Mouse (Mus musculus) liver, embryonic 15.5 days (tissue): ENCODE results near the gene Bysl. TPM values are rescaled to one million over a fixed set of nuclear protein-coding genes. Genes with fewer than 3 reads are reported as not detected.
A peak's percentile ranks its signal among the peaks of the same experiment; 100 is the strongest.
"Not testable (repeated sequence)": the region's sequence is repeated elsewhere in the genome, so short reads cannot be mapped to it uniquely, and the experiment has no call there.

Source experiments
- ATAC-seq: fragments of 200-750 bp; cut with Nextera tagmentation; 2 replicates; pipeline ENCODE4 v1.8.0; 2017; ENCODE audit warnings: moderate number of reproducible peaks, mild to moderate bottlenecking, moderate library complexity; ENCODE audit not compliant: insufficient read depth
- H3K27ac ChIP-seq: fragments of 300-500 bp; sonication (generic); replicated peaks from 2 replicates; pipeline ENCODE4 v1.5.1; 2015; ENCODE audit warnings: mild to moderate bottlenecking, inconsistent platforms
- H3K27me3 ChIP-seq: fragments of 300-500 bp; sonication (generic); 2 replicates; pipeline ENCODE4 v1.6.1; 2015; ENCODE audit warnings: mild to moderate bottlenecking, inconsistent platforms
- H3K36me3 ChIP-seq: fragments of 300-500 bp; sonication (generic); replicated peaks from 2 replicates; pipeline ENCODE4 v1.6.1; 2015; ENCODE audit warnings: moderate library complexity, mild to moderate bottlenecking, inconsistent platforms
- H3K4me1 ChIP-seq: fragments of 300-500 bp; sonication (generic); replicated peaks from 2 replicates; pipeline ENCODE4 v1.6.1; 2015; ENCODE audit warnings: inconsistent platforms
- H3K4me2 ChIP-seq: fragments of 300-500 bp; sonication (generic); 2 replicates; pipeline ENCODE4 v1.6.1; 2015; ENCODE audit warnings: moderate library complexity, mild to moderate bottlenecking, inconsistent platforms
- H3K4me3 ChIP-seq: fragments of 300-500 bp; sonication (generic); replicated peaks from 2 replicates; pipeline ENCODE4 v1.5.1; 2015; ENCODE audit warnings: mild to moderate bottlenecking, inconsistent platforms
- H3K9ac ChIP-seq: fragments of 300-500 bp; sonication (generic); 2 replicates; pipeline ENCODE4 v1.6.1; 2015; ENCODE audit warnings: moderate library complexity, mild to moderate bottlenecking, inconsistent platforms
- H3K9me3 ChIP-seq: fragments of 300-500 bp; sonication (generic); replicated peaks from 2 replicates; pipeline ENCODE4 v1.6.1; 2016; ENCODE audit warnings: inconsistent platforms
- WGBS: fragments of 180-500 bp; shearing (Covaris S2); methylation state at CpG from one replicate; pipeline ENCODE4 v1.1.7; 2015; ENCODE audit warnings: mixed read lengths; ENCODE audit not compliant: insufficient replicate concordance; 5-methylcytosine and 5-hydroxymethylcytosine counted together
- polyA plus RNA-seq: library from polyadenylated mRNA; unstranded; fragments of >200 nt; fragmentation: Nextera tagmentation; extraction: Ambion mirVana; gene quantifications from 2 replicates; pipeline ENCODE4 v1.2.1, GENCODE M21; 2015

The Bysl gene
- 16.5 and 18.0 TPM in 2 replicates for polyA plus RNA-seq

DNA sequence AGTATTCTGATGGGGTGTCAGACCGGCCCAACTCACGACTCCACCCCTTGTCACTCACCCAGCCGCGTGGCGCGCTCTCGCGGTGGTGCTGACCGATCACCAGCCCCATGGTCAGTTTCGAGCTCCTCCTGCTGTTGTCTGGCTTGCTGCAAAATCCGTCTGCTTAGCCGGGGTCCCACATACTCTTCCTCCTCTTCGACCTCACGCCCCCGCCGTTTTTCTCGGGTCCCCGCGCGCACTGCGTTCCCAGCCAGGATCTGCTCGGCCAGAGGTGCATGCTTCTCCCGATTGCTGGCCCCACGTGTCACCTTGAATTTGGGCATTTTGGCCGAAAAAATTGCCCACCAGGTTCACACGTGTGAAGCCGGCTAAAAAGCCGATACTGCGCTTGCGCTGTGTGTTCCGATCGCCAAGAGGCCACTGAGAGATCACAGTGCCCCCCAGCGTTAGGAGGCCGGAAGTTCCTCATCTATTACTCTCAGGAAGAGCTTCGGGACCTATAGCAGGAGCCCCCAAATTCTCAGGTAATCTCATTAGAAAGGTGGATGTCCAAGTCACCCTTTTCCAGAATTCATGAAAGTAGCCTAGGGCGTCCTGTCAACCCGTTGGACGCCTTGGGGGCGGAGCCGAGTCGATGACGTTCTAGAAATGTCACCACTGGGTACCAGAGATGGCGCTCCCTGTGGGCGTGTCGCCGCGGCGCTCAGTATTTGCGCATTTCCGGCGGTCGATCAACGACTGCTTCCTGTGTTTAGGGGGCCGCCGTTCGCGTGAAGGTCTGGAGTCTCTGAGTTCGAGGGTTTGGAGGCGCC, at the start of gene Bysl, which contains the start of the genes Med20 and Gm20517:
TSS of gene Bysl (minus strand) at position 644 of the 812 bp plus-strand sequence.
TSS of gene Med20 (plus strand) at position 734 of the 812 bp plus-strand sequence.
TSS of gene Gm20517 (plus strand) at position 741 of the 812 bp plus-strand sequence.
- H3K9ac ChIP-seq = peak within 1 kb of the TSS; percentile 78
- H3K4me3 ChIP-seq = peak within 1 kb of the TSS; percentile 92
- peak within 1 kb of the TSS; percentile 90 for H3K4me2 ChIP-seq
- ATAC-seq = peak; percentile 89
- WGBS = under 1% methylated on average over 59 of the region's 59 CpGs
- H3K4me1 ChIP-seq = peaks cover 76% of the 10 kb centered on the region
- no peaks in the 10 kb centered on the region for H3K27me3 ChIP-seq
- peaks cover 61% of the 10 kb centered on the region for H3K36me3 ChIP-seq
- H3K27ac ChIP-seq = peak within 1 kb of the TSS; percentile 90
- no peaks in the 10 kb centered on the region for H3K9me3 ChIP-seq

GRCm38 (mm10) chr17:47658741-47659243, 47.5 kb upstream of the Bysl start:
- WGBS = 39% methylated on average over 3 of the region's 3 CpGs
- Histone ChIP-seq H3K4me1 (peaks cover 6% of the 10 kb centered on the region; the same call in 1 of the 2 replicates), H3K27me3 (no peaks in the 10 kb centered on the region), H3K9ac (no peak overlapping the region), H3K36me3 (peaks cover 8% of the 10 kb centered on the region; the same call in 1 of the 2 replicates), H3K4me2 (no peak overlapping the region), H3K27ac (0 out of 2 replicates have a peak overlapping the region, but pooled peaks have one; percentile 7), H3K4me3 (no peak overlapping the region), H3K9me3 (no peaks in the 10 kb centered on the region)
- no peak for ATAC-seq

- Histone ChIP-seq H3K27ac (no peak overlapping the region), H3K9me3 (no peaks in the 10 kb centered on the region), H3K4me2 (no peak overlapping the region), H3K36me3 (peaks cover 16% of the 10 kb centered on the region; the same call in 1 of the 2 replicates), H3K4me3 (no peak overlapping the region), H3K27me3 (no peaks in the 10 kb centered on the region), H3K4me1 (peaks cover 6% of the 10 kb centered on the region; the same call in 1 of the 2 replicates), H3K9ac (no peak overlapping the region)
- WGBS = 80% methylated on average over 4 of the region's 4 CpGs
- ATAC-seq = no peak
These were observed 46.6 kb upstream of the Bysl start for GRCm38 (mm10) chr17:47657901-47658300.

- WGBS = 77% methylated on average over 5 of the region's 5 CpGs
- Histone ChIP-seq H3K4me2 (no peak overlapping the region), H3K36me3 (peaks cover 24% of the 10 kb centered on the region; the same call in 1 of the 2 replicates), H3K9me3 (no peaks in the 10 kb centered on the region), H3K27me3 (no peaks in the 10 kb centered on the region), H3K9ac (no peak overlapping the region), H3K4me3 (no peak overlapping the region), H3K27ac (no peak overlapping the region), H3K4me1 (peaks cover 6% of the 10 kb centered on the region; the same call in 1 of the 2 replicates)
- no peak for ATAC-seq
These were observed 44.4 kb upstream of the Bysl start for GRCm38 (mm10) chr17:47655697-47656096.

DNA sequence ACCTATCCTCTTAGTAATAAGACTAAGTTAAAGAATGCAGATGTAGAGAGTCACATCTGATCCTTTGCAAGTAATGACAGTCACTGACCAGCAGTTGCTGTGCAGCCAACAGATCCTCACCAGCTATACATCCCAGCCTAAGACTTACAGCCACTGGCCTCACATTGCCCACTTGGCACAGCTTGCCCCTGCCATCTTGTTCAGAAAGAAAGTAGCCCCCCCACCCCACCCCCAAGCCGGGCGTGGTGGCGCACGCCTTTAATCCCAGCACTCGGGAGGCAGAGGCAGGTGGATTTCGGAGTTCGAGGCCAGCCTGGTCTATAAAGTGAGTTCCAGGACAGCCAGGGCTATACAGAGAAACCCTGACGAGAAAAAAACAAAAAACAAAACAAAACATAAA, 43.1 kb upstream of the Bysl start:
- not testable (repeated sequence) for ATAC-seq, H3K9ac ChIP-seq, H3K27me3 ChIP-seq, H3K27ac ChIP-seq, H3K4me2 ChIP-seq, H3K4me1 ChIP-seq, H3K9me3 ChIP-seq, H3K4me3 ChIP-seq
- peaks cover 35% of the 10 kb centered on the region for H3K36me3 ChIP-seq
- WGBS = 81% methylated on average over 8 of the region's 8 CpGs

- 0 out of 2 replicates have a peak, but pooled peaks cover 4% of the 10 kb centered on the region for H3K4me1 ChIP-seq
- H3K4me3 ChIP-seq = no peak overlapping the region
- H3K9me3 ChIP-seq = no peaks in the 10 kb centered on the region
- ATAC-seq = no peak
- H3K4me2 ChIP-seq = no peak overlapping the region
- H3K9ac ChIP-seq = no peak overlapping the region
- no peak overlapping the region for H3K27ac ChIP-seq
- no peaks in the 10 kb centered on the region for H3K27me3 ChIP-seq
- WGBS = 80% methylated on average over 2 of the region's 2 CpGs
- H3K36me3 ChIP-seq = peaks cover 35% of the 10 kb centered on the region
These were observed 40.7 kb upstream of the Bysl start for GRCm38 (mm10) chr17:47651953-47652352.

- Histone ChIP-seq H3K4me2 (no peak overlapping the region), H3K4me3 (no peak overlapping the region), H3K9ac (no peak overlapping the region), H3K4me1 (peaks cover 7% of the 10 kb centered on the region; the same call in 1 of the 2 replicates), H3K27me3 (no peaks in the 10 kb centered on the region), H3K9me3 (no peaks in the 10 kb centered on the region), H3K27ac (no peak overlapping the region), H3K36me3 (peaks cover 30% of the 10 kb centered on the region)
- ATAC-seq = no peak
- WGBS = 63% methylated on average over 4 of the region's 4 CpGs
These were observed 37.7 kb upstream of the Bysl start for GRCm38 (mm10) chr17:47648966-47649365.

DNA sequence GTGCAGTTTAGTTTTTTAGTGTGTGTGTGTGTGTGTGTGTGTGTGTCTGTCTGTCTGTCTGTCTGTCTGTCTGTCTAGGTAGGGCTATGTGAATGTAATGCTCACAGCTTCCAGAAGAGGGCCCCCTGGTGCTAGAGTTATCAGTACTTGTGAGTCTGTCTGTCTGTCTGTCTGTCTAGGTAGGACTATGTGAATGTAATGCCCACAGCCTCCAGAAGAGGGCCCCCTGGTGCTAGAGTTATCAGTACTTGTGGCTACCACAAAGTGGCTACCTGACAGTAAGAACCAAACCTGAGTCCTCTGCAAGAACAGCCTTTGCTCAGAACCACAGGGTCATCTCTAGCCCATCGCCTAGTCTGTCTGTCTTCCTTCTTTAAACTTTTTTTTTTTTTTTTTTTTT, 35.4 kb upstream of the Bysl start:
- Histone ChIP-seq H3K36me3 (peaks cover 15% of the 10 kb centered on the region), H3K4me1 (peaks cover 7% of the 10 kb centered on the region; the same call in 1 of the 2 replicates), H3K4me2 (no peak overlapping the region), H3K9ac (no peak overlapping the region), H3K4me3 (no peak overlapping the region), H3K27ac (no peak overlapping the region; the same call in 1 of the 2 replicates), H3K9me3 (no peaks in the 10 kb centered on the region), H3K27me3 (no peaks in the 10 kb centered on the region)
- 79% methylated on average over 1 of the region's 1 CpGs for WGBS
- ATAC-seq = peak; percentile 58; the same call in 1 of the 2 replicates

- H3K4me1 ChIP-seq = peaks cover 3% of the 10 kb centered on the region; the same call in 1 of the 2 replicates
- H3K9ac ChIP-seq = no peak overlapping the region
- no peaks in the 10 kb centered on the region for H3K36me3 ChIP-seq
- H3K9me3 ChIP-seq = no peaks in the 10 kb centered on the region
- H3K4me3 ChIP-seq = no peak overlapping the region
- no peak overlapping the region for H3K27ac ChIP-seq
- ATAC-seq = no peak
- WGBS = 74% methylated on average over 2 of the region's 2 CpGs
- H3K4me2 ChIP-seq = no peak overlapping the region
- H3K27me3 ChIP-seq = no peaks in the 10 kb centered on the region
These were observed 31.7 kb upstream of the Bysl start for GRCm38 (mm10) chr17:47642992-47643391.

DNA sequence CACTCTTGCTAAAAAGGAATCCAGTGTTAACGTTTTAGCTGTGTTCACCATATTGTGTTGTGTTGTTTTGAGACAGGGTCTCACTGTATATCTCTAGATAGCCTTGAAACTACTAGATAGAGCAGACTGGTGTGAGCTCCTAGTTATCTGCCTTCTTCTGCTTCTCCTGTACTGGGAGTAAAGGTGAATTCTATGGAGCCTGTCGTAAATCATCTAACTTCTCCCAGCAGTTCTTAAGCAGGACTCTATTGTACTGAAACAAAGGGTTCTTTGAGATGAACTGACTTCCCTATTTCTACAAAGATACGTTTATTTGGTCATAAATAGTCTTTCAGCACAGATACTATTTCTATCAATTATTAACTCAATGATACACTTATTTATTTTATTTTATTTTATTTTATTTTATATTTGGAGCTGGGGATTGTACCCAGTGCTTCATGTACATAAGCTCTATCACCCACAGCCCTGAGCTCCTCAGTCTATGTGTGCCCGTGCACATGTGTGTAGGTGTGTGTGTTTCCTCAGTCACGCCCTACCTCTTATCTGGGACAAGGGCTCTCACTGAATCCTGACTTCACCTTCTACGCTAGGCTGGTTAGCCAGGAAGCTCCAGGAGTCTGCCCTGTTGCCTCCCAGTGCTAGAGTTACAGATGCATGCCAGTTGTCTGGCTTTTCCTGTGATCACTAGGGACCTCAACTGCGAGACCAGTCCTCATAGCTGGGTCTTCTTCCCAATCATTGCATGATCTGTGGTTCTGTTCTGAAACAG, 22.9 kb upstream of the Bysl start:
- Histone ChIP-seq H3K9me3 (no peaks in the 10 kb centered on the region), H3K27me3 (no peaks in the 10 kb centered on the region), H3K9ac (no peak overlapping the region), H3K4me2 (no peak overlapping the region), H3K27ac (peak overlapping the region; percentile 38), H3K4me1 (peaks cover 42% of the 10 kb centered on the region), H3K36me3 (peaks cover 24% of the 10 kb centered on the region), H3K4me3 (no peak overlapping the region)
- WGBS = 56% methylated on average over 7 of the region's 7 CpGs
- ATAC-seq = no peak
